In the genomic region with DNA sequence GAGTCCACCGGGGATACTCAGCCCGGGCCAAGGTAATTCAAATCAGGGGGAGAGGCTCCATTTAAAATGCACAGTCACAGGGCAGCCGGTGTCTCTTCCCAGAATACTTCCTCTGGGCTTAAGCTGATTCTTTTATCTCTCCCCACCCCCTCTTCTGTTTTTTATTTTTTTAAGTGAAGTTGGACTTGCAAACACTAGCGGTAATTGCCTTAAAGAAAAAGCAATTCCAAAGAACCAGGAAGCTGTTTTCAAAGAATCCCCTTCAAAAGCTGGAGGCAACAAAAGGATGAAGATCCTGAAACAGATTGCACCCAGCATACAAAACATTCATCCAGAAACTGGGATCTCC, we compare ENCODE assay signal across 13 mouse cellular contexts.
DNase-seq lines count a peak whose midpoint lies in the region; ATAC-seq and TF ChIP-seq lines count a peak whose summit lies in the region.
"Had no signal": no experiment of that assay in that cellular context is flagged by ENCODE, and none has a peak within 500 bp of the region (broad histone marks: within the 10 kb centered on the region; RNA-seq: fewer than 3 reads in every experiment).

No protein-coding gene starts in this region.

- H3K9me3 ChIP-seq in embryonic facial prominence, embryonic 11.5 days (replicated peaks; ENCODE audit: control insufficient read depth, low read length), result no peaks in the 10 kb centered on the region
- H3K9me3 ChIP-seq in embryonic facial prominence, embryonic 10.5 days, result no peaks in the 10 kb centered on the region
- no peaks in the 10 kb centered on the region for H3K9me3 ChIP-seq in ES-Bruce4 (replicated peaks; ENCODE audit: control insufficient read depth, insufficient read depth, low read length, poor library complexity, severe bottlenecking)
- no peaks in the 10 kb centered on the region for H3K9me3 ChIP-seq in embryonic facial prominence, embryonic 13.5 days
- 0 out of 2 replicates have a peak, but pooled peaks cover 2% of the 10 kb centered on the region for H3K9me3 ChIP-seq in midbrain, embryonic 13.5 days
- H3K9me3 ChIP-seq: heart, embryonic 12.5 days had no signal

- TF ChIP-seq POLR2A in ES-Bruce4 (IDR thresholded peaks at IDR 0.05; ENCODE audit: insufficient read depth, low read length), result no peak

- no peaks in the 10 kb centered on the region for H3K4me1 ChIP-seq in embryonic facial prominence, embryonic 11.5 days (ENCODE audit: control insufficient read depth, insufficient read depth, low read length)
- peaks cover 15% of the 10 kb centered on the region for H3K4me1 ChIP-seq in embryonic facial prominence, embryonic 10.5 days
- H3K4me1 ChIP-seq in ES-Bruce4 (ENCODE audit: control insufficient read depth, insufficient read depth, low read length), result peaks cover 2% of the 10 kb centered on the region
- peaks cover 13% of the 10 kb centered on the region for H3K4me1 ChIP-seq in embryonic facial prominence, embryonic 13.5 days
- peaks cover 21% of the 10 kb centered on the region for H3K4me1 ChIP-seq in midbrain, embryonic 13.5 days (replicated peaks)
- H3K4me1 ChIP-seq: heart, embryonic 12.5 days had no signal

- no peak overlapping the region for H3K27ac ChIP-seq in embryonic facial prominence, embryonic 11.5 days (replicated peaks; ENCODE audit: low read depth, low read length)
- no peak overlapping the region for H3K27ac ChIP-seq in embryonic facial prominence, embryonic 10.5 days (replicated peaks)
- peak overlapping the region; percentile 65; the same call in 1 of the 2 replicates for H3K27ac ChIP-seq in ES-Bruce4 (ENCODE audit: insufficient read depth, low read length)
- no peak overlapping the region for H3K27ac ChIP-seq in embryonic facial prominence, embryonic 13.5 days
- H3K27ac ChIP-seq in midbrain, embryonic 13.5 days, result peak overlapping the region; percentile 82
- H3K27ac ChIP-seq: macrophage had no signal

- 6% methylated on average over 4 of the region's 4 CpGs for WGBS in embryonic facial prominence, embryonic 11.5 days
- 10% methylated on average over 4 of the region's 4 CpGs for WGBS in embryonic facial prominence, embryonic 10.5 days
- 8% methylated on average over 4 of the region's 4 CpGs for WGBS in embryonic facial prominence, embryonic 13.5 days
- WGBS in midbrain, embryonic 13.5 days, result 4% methylated on average over 4 of the region's 4 CpGs

- no peaks in the 10 kb centered on the region for H3K27me3 ChIP-seq in embryonic facial prominence, embryonic 11.5 days (ENCODE audit: control insufficient read depth, insufficient read depth, low read length)
- no peaks in the 10 kb centered on the region for H3K27me3 ChIP-seq in embryonic facial prominence, embryonic 10.5 days (replicated peaks; ENCODE audit: low read depth, poor library complexity, severe bottlenecking)
- no peaks in the 10 kb centered on the region for H3K27me3 ChIP-seq in ES-Bruce4 (ENCODE audit: control insufficient read depth, insufficient read depth, low read length, poor library complexity, severe bottlenecking)
- H3K27me3 ChIP-seq in embryonic facial prominence, embryonic 13.5 days, result no peaks in the 10 kb centered on the region
- H3K27me3 ChIP-seq in midbrain, embryonic 13.5 days, result no peaks in the 10 kb centered on the region
- H3K27me3 ChIP-seq: heart, embryonic 12.5 days had no signal

- no peak overlapping the region for H3K4me2 ChIP-seq in embryonic facial prominence, embryonic 11.5 days (ENCODE audit: low read depth, low read length)
- peak overlapping the region; percentile 14 for H3K4me2 ChIP-seq in embryonic facial prominence, embryonic 13.5 days
- peak overlapping the region; percentile 22; the same call in 1 of the 2 replicates for H3K4me2 ChIP-seq in midbrain, embryonic 13.5 days (replicated peaks)
- H3K4me2 ChIP-seq: heart, embryonic 12.5 days had no signal

- TF ChIP-seq CTCF in ES-Bruce4 (IDR thresholded peaks at IDR 0.05; ENCODE audit: low read depth, low read length), result no peak

- DNase-seq in embryonic facial prominence, embryonic 11.5 days (ENCODE audit: low spot score), result peak; percentile 8
- no peak for DNase-seq in embryonic facial prominence, embryonic 10.5 days (ENCODE audit: low spot score)
- DNase-seq in thymus, postnatal 10 days (ENCODE audit: low spot score in 2 of 2), result no peak
- no peak for DNase-seq in gastrocnemius, postnatal 36 days
- DNase-seq: kidney, adult 9 months; right cerebral cortex, postnatal 14 days had no signal

- H3K4me3 ChIP-seq in embryonic facial prominence, embryonic 11.5 days (ENCODE audit: low read depth, low read length), result no peak overlapping the region
- no peak overlapping the region for H3K4me3 ChIP-seq in embryonic facial prominence, embryonic 10.5 days
- no peak overlapping the region for H3K4me3 ChIP-seq in ES-Bruce4 (ENCODE audit: low read depth, low read length)
- no peak overlapping the region for H3K4me3 ChIP-seq in embryonic facial prominence, embryonic 13.5 days
- H3K4me3 ChIP-seq in midbrain, embryonic 13.5 days (replicated peaks), result no peak overlapping the region
- H3K4me3 ChIP-seq: erythroblast, embryonic 14.5 days; heart, embryonic 12.5 days had no signal

- H3K36me3 ChIP-seq in embryonic facial prominence, embryonic 11.5 days (replicated peaks; ENCODE audit: control insufficient read depth, insufficient read depth, low read depth, low read length), result no peaks in the 10 kb centered on the region
- no peaks in the 10 kb centered on the region for H3K36me3 ChIP-seq in embryonic facial prominence, embryonic 10.5 days (replicated peaks)
- H3K36me3 ChIP-seq in ES-Bruce4 (ENCODE audit: control insufficient read depth, insufficient read depth, low read length, poor library complexity, severe bottlenecking), result no peaks in the 10 kb centered on the region
- H3K36me3 ChIP-seq in embryonic facial prominence, embryonic 13.5 days, result no peaks in the 10 kb centered on the region
- no peaks in the 10 kb centered on the region for H3K36me3 ChIP-seq in midbrain, embryonic 13.5 days
- H3K36me3 ChIP-seq: heart, embryonic 12.5 days had no signal

- no peak for ATAC-seq in embryonic facial prominence, embryonic 11.5 days (replicated peaks; ENCODE audit: insufficient number of reproducible peaks, low FRiP score, low TSS enrichment, low read depth)
- ATAC-seq in embryonic facial prominence, embryonic 13.5 days (ENCODE audit: insufficient number of reproducible peaks, insufficient read depth, low FRiP score, low TSS enrichment, low read depth), result no peak
- ATAC-seq in midbrain, embryonic 13.5 days, result peak; percentile 90
- ATAC-seq in megakaryocyte progenitor cell, adult 5-6 weeks (replicated peaks; ENCODE audit: poor library complexity), result no peak

- intact Hi-C loops in gastrocnemius, postnatal 36 days (cut with DNase I), result no loop called here

- no peak for TF ChIP-seq EP300 in ES-Bruce4 (IDR thresholded peaks at IDR 0.05; ENCODE audit: insufficient read depth, low read depth, low read length)

- H3K9ac ChIP-seq in embryonic facial prominence, embryonic 11.5 days (replicated peaks; ENCODE audit: low read length), result no peak overlapping the region
- no peak overlapping the region for H3K9ac ChIP-seq in ES-Bruce4 (ENCODE audit: low read depth, poor library complexity, severe bottlenecking)
- no peak overlapping the region for H3K9ac ChIP-seq in embryonic facial prominence, embryonic 13.5 days
- H3K9ac ChIP-seq in midbrain, embryonic 13.5 days (replicated peaks), result no peak overlapping the region
- H3K9ac ChIP-seq: heart, embryonic 12.5 days had no signal

Comparison
In these comparisons a context has a peak if more than half of its experiments do, and no peak if none do; other contexts are left out.
1. H3K27ac ChIP-seq: peak in ES-Bruce4 (single experiment) and midbrain, embryonic 13.5 days (single experiment); none in embryonic facial prominence, embryonic 11.5 days (single experiment), embryonic facial prominence, embryonic 10.5 days (single experiment) and embryonic facial prominence, embryonic 13.5 days (single experiment).